Mouse (Mus musculus): ENCODE measurements around the gene Riok1. TPM values are rescaled to one million over a fixed set of nuclear protein-coding genes. Genes with fewer than 3 reads are reported as not detected.
A peak's percentile ranks its signal among the peaks of the same experiment; 100 is the strongest.

The Riok1 gene
- total and polyA plus RNA-seq, 3 experiments = 30.8 to 77.7 (median 66.3) TPM

DNA sequence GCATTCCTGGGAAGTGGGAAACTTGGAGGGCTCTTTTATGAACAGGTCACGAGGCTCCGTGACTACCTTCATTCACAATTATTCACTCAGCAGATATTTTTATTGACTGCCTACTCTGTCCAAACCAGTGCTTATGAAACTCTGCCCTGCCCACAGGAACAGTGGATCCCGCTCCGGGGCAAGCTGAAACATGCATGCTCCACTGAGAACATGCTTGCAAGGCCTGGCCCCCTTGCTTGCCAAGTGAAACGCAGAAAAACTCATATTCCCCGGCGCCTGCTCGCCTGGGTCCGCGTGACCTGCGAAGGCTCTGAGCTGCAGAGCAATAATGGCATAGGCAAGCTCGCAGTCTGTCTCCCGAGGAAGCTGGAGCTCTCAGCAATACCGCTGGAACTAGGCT is 43.9 kb downstream of the Riok1 start:
- peak overlapping the region; percentile 42; the same call in 1 of the 2 replicates for H3K4me3 ChIP-seq (ENCODE audit: low read depth, low read length)
- no peaks in the 10 kb centered on the region for H3K9me3 ChIP-seq (replicated peaks)
- peaks cover 67% of the 10 kb centered on the region for H3K4me1 ChIP-seq (ENCODE audit: insufficient read depth, low read depth, low read length)
- no peaks in the 10 kb centered on the region for H3K36me3 ChIP-seq (replicated peaks)
- TF ChIP-seq GATA1 (IDR thresholded peaks at IDR 0.05; ENCODE audit: borderline replicate concordance, low read length) = no peak
- no peak for TF ChIP-seq POLR2AphosphoS5 (IDR thresholded peaks at IDR 0.05; ENCODE audit: insufficient replicate concordance, low read depth, low read length)
- no peak for TF ChIP-seq CTCF (IDR thresholded peaks at IDR 0.05; ENCODE audit: low read depth, low read length)
- TF ChIP-seq GATA2 (IDR thresholded peaks at IDR 0.05; ENCODE audit: borderline replicate concordance, low read depth, low read length) = no peak
- no peak for TF ChIP-seq TAL1 (conservative IDR thresholded peaks at IDR 0.05; ENCODE audit: low read depth, low read length)
- H3K27me3 ChIP-seq (ENCODE audit: insufficient read depth, low read length) = no peaks in the 10 kb centered on the region
- ATAC-seq (ENCODE audit: extremely low read depth, insufficient number of reproducible peaks, low FRiP score, poor library complexity, severe bottlenecking) (no peak), DNase-seq (ENCODE audit: low spot score) (no peak)

DNA sequence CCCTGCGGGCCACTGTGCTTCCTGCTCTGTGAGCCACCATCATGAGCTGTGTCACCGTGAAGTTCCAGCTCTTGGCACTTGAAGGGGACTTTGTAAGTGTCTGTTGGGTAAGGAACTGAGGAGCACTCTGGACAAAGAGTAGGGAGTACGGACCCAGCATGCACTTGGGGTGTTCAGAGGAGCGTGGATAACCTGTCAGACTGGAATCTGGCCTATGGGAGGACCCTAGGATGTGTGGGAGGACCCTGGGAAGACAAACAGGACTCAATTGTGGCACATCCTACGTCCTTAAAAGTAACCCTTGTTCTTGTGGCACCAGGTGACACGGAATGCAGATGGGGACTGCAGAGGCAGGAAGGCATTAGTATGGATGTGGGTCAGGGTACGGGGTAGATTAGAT is 44.4 kb downstream of the Riok1 start:
- ATAC-seq (ENCODE audit: extremely low read depth, insufficient number of reproducible peaks, low FRiP score, poor library complexity, severe bottlenecking) (no peak), DNase-seq (ENCODE audit: low spot score) (no peak)
- no peaks in the 10 kb centered on the region for H3K36me3 ChIP-seq (replicated peaks)
- H3K9me3 ChIP-seq (replicated peaks) = no peaks in the 10 kb centered on the region
- TF ChIP-seq CTCF (IDR thresholded peaks at IDR 0.05; ENCODE audit: low read depth, low read length) (no peak), GATA1 (IDR thresholded peaks at IDR 0.05; ENCODE audit: borderline replicate concordance, low read length) (no peak), TAL1 (conservative IDR thresholded peaks at IDR 0.05; ENCODE audit: low read depth, low read length) (no peak), POLR2AphosphoS5 (IDR thresholded peaks at IDR 0.05; ENCODE audit: insufficient replicate concordance, low read depth, low read length) (no peak), GATA2 (IDR thresholded peaks at IDR 0.05; ENCODE audit: borderline replicate concordance, low read depth, low read length) (no peak)
- no peaks in the 10 kb centered on the region for H3K27me3 ChIP-seq (ENCODE audit: insufficient read depth, low read length)
- H3K4me3 ChIP-seq (ENCODE audit: low read depth, low read length) = peak overlapping the region; percentile 42; the same call in 1 of the 2 replicates
- H3K4me1 ChIP-seq (ENCODE audit: insufficient read depth, low read depth, low read length) = peaks cover 67% of the 10 kb centered on the region

DNA sequence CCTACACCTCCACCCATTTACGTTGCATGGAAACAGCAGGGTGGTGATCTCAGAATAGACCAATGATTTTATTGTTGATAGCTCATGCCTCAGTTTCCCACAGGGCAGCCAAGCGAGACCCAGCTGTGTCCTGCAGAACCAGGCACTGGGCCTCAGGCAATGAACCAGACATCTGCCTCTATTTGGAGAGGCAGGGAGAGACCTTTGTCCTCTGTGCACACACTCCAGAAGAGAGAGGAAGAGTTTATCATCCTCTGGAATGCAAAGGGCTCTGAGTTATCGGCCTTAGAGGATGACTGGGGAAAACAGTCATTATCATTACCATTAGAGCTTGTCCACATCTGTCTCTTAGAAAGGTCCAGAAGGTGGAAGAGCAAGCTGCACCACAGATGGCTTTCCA is 49.9 kb downstream of the Riok1 start:
- H3K9me3 ChIP-seq (replicated peaks) = no peaks in the 10 kb centered on the region
- DNase-seq (ENCODE audit: low spot score) (no peak), ATAC-seq (ENCODE audit: extremely low read depth, insufficient number of reproducible peaks, low FRiP score, poor library complexity, severe bottlenecking) (no peak)
- TF ChIP-seq GATA2 (IDR thresholded peaks at IDR 0.05; ENCODE audit: borderline replicate concordance, low read depth, low read length) (no peak), CTCF (IDR thresholded peaks at IDR 0.05; ENCODE audit: low read depth, low read length) (no peak)
- no peaks in the 10 kb centered on the region for H3K27me3 ChIP-seq (ENCODE audit: insufficient read depth, low read length)
- no peak overlapping the region for H3K4me3 ChIP-seq (ENCODE audit: low read depth, low read length)
- peaks cover 51% of the 10 kb centered on the region for H3K4me1 ChIP-seq (ENCODE audit: insufficient read depth, low read depth, low read length)
- H3K36me3 ChIP-seq (replicated peaks) = no peaks in the 10 kb centered on the region

DNA sequence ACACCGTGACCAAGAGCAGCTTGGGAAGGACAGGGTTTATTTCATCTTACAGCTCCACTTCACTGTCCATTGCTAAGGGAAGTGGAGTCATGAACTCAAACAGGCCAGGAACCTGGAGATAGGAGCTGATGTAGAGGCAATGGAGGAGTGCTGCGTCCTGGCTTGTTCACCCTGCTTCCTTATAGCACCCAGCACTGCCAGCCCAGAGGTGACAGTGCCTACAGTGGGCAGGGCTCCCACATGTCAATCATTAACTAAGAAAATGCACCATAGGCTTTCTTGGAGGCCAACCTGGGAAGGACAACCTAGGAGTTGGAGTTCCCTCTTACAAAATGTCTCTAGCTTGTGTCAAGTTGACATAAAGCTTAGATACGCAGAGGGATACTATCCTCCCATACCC is 51.2 kb downstream of the Riok1 start:
- TF ChIP-seq POLR2AphosphoS5 (IDR thresholded peaks at IDR 0.05; ENCODE audit: insufficient replicate concordance, low read depth, low read length) = no peak
- no peak for TF ChIP-seq GATA2 (IDR thresholded peaks at IDR 0.05; ENCODE audit: borderline replicate concordance, low read depth, low read length)
- no peak for TF ChIP-seq CTCF (IDR thresholded peaks at IDR 0.05; ENCODE audit: low read depth, low read length)
- TF ChIP-seq GATA1 (IDR thresholded peaks at IDR 0.05; ENCODE audit: borderline replicate concordance, low read length) = no peak
- no peak for TF ChIP-seq TAL1 (conservative IDR thresholded peaks at IDR 0.05; ENCODE audit: low read depth, low read length)
- Histone ChIP-seq H3K27me3 (ENCODE audit: insufficient read depth, low read length) (peaks cover 4% of the 10 kb centered on the region; the same call in 1 of the 2 replicates), H3K4me3 (ENCODE audit: low read depth, low read length) (no peak overlapping the region), H3K4me1 (ENCODE audit: insufficient read depth, low read depth, low read length) (peaks cover 38% of the 10 kb centered on the region), H3K9me3 (replicated peaks) (no peaks in the 10 kb centered on the region), H3K36me3 (replicated peaks) (no peaks in the 10 kb centered on the region)
- ATAC-seq (ENCODE audit: extremely low read depth, insufficient number of reproducible peaks, low FRiP score, poor library complexity, severe bottlenecking) (no peak), DNase-seq (ENCODE audit: low spot score) (no peak)

DNA sequence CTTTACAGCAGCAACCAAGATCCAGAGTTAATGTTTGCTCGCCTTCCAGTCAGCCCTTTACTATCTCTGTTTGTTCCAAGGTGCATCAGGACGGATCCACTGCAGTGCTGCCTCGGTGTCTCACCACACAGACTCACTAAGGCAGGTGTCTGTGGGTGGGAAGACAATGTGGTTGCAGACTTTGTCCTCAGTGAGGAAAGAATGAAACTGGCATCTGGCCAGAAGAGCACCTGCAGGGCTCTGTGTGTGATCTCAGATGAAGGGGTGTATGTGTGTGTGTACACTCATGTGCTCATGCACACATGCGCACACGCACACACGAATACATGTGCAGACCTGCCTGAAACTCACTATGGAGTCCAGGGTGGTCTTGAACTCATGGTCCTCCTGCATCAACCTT is 52.7 kb downstream of the Riok1 start:
- H3K4me1 ChIP-seq (ENCODE audit: insufficient read depth, low read depth, low read length) = peaks cover 38% of the 10 kb centered on the region
- H3K4me3 ChIP-seq (ENCODE audit: low read depth, low read length) = no peak overlapping the region
- TF ChIP-seq POLR2AphosphoS5 (IDR thresholded peaks at IDR 0.05; ENCODE audit: insufficient replicate concordance, low read depth, low read length) (no peak), TAL1 (conservative IDR thresholded peaks at IDR 0.05; ENCODE audit: low read depth, low read length) (no peak), GATA2 (IDR thresholded peaks at IDR 0.05; ENCODE audit: borderline replicate concordance, low read depth, low read length) (no peak), GATA1 (IDR thresholded peaks at IDR 0.05; ENCODE audit: borderline replicate concordance, low read length) (no peak), CTCF (IDR thresholded peaks at IDR 0.05; ENCODE audit: low read depth, low read length) (no peak)
- no peaks in the 10 kb centered on the region for H3K36me3 ChIP-seq (replicated peaks)
- peaks cover 4% of the 10 kb centered on the region; the same call in 1 of the 2 replicates for H3K27me3 ChIP-seq (ENCODE audit: insufficient read depth, low read length)
- H3K9me3 ChIP-seq (replicated peaks) = no peaks in the 10 kb centered on the region
- DNase-seq (ENCODE audit: low spot score) (no peak), ATAC-seq (ENCODE audit: extremely low read depth, insufficient number of reproducible peaks, low FRiP score, poor library complexity, severe bottlenecking) (no peak)

DNA sequence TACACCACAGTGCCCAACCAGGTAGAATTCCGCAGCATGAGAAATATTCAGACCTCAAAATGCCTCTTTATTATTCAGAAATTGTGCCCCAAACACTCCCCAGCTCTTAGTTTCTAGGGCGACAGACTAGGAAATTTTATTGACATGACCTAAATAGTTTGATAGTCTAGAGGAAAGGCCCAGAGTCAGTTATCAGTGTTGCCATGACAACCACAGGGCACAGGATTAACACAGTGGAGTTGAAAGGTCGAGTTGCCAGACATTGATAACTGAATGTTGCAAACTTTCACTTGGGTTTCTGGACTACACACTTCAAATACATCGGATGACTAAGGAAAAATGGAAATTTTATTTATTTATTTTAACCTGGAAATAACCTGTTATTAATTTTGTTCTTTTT is 53.1 kb downstream of the Riok1 start:
- Histone ChIP-seq H3K27me3 (ENCODE audit: insufficient read depth, low read length) (peaks cover 4% of the 10 kb centered on the region; the same call in 1 of the 2 replicates), H3K9me3 (replicated peaks) (no peaks in the 10 kb centered on the region), H3K4me3 (ENCODE audit: low read depth, low read length) (no peak overlapping the region), H3K36me3 (replicated peaks) (no peaks in the 10 kb centered on the region), H3K4me1 (ENCODE audit: insufficient read depth, low read depth, low read length) (peaks cover 40% of the 10 kb centered on the region)
- TF ChIP-seq POLR2AphosphoS5 (IDR thresholded peaks at IDR 0.05; ENCODE audit: insufficient replicate concordance, low read depth, low read length) (no peak), GATA1 (IDR thresholded peaks at IDR 0.05; ENCODE audit: borderline replicate concordance, low read length) (no peak), TAL1 (conservative IDR thresholded peaks at IDR 0.05; ENCODE audit: low read depth, low read length) (no peak), CTCF (IDR thresholded peaks at IDR 0.05; ENCODE audit: low read depth, low read length) (no peak), GATA2 (IDR thresholded peaks at IDR 0.05; ENCODE audit: borderline replicate concordance, low read depth, low read length) (no peak)
- DNase-seq (ENCODE audit: low spot score) = no peak
- ATAC-seq (ENCODE audit: extremely low read depth, insufficient number of reproducible peaks, low FRiP score, poor library complexity, severe bottlenecking) = no peak
